Mouse (Mus musculus): ENCODE results near the gene Aff2.

- TF ChIP-seq CTCF (IDR thresholded peaks at IDR 0.05; ENCODE audit: control insufficient read depth, insufficient read depth, insufficient replicate concordance, low read depth, low read length), result no peak
- no peak for TF ChIP-seq POLR2A (IDR thresholded peaks at IDR 0.05; ENCODE audit: control insufficient read depth, low read depth, low read length)
These were observed 4.5 kb upstream of the Aff2 start for GRCm38 (mm10) chrX:69355621-69356020.

Data from testis, adult 2 months (tissue).